Mouse (Mus musculus) forebrain, embryonic 16.5 days (tissue): ENCODE measurements around the gene Sypl. TPM values are rescaled to one million over a fixed set of nuclear protein-coding genes. Genes with fewer than 3 reads are reported as not detected.
"Not testable (repeated sequence)": the region's sequence is repeated elsewhere in the genome, so short reads cannot be mapped to it uniquely, and the experiment has no call there.

ENCODE experiments used
- ATAC-seq: fragments of 200-750 bp; cut with Nextera tagmentation; 2 replicates; pipeline ENCODE4 v1.8.0; 2017; ENCODE audit warnings: mild to moderate bottlenecking, moderate library complexity
- H3K27ac ChIP-seq: fragments of 300-500 bp; sonication (generic); 2 replicates; pipeline ENCODE4 v1.5.1; 2014; ENCODE audit warnings: low read length, control low read depth
- H3K27me3 ChIP-seq: fragments of 300-500 bp; sonication (generic); replicated peaks from 2 replicates; pipeline ENCODE4 v1.6.1; 2014; ENCODE audit warnings: low read length; ENCODE audit not compliant: control insufficient read depth, insufficient read depth
- H3K36me3 ChIP-seq: fragments of 300-500 bp; sonication (generic); 2 replicates; pipeline ENCODE4 v1.6.1; 2014; ENCODE audit not compliant: control insufficient read depth, insufficient read depth
- H3K4me1 ChIP-seq: fragments of 300-500 bp; sonication (generic); replicated peaks from 2 replicates; pipeline ENCODE4 v1.6.1; 2014; ENCODE audit warnings: low read length; ENCODE audit not compliant: control insufficient read depth, insufficient read depth
- H3K4me2 ChIP-seq: fragments of 300-500 bp; sonication (generic); 2 replicates; pipeline ENCODE4 v1.6.1; 2014; ENCODE audit warnings: mild to moderate bottlenecking, low read length, control low read depth
- H3K4me3 ChIP-seq: fragments of 300-500 bp; sonication (generic); replicated peaks from 2 replicates; pipeline ENCODE4 v1.5.1; 2014; ENCODE audit warnings: mild to moderate bottlenecking, low read length, control low read depth
- H3K9ac ChIP-seq: fragments of 300-500 bp; sonication (generic); replicated peaks from 2 replicates; pipeline ENCODE4 v1.6.1; 2014; ENCODE audit warnings: low read depth, low read length, control low read depth
- H3K9me3 ChIP-seq: fragments of 300-500 bp; sonication (generic); 2 replicates; pipeline ENCODE4 v1.6.1; 2016; ENCODE audit warnings: low read length; ENCODE audit not compliant: control insufficient read depth
- WGBS: fragments of 180-500 bp; shearing (Covaris S2); extraction: QIAGEN DNeasy Blood & Tissue Kit; methylation state at CpG from one replicate; pipeline ENCODE4 v1.1.7; 2014; 5-methylcytosine and 5-hydroxymethylcytosine counted together
- polyA plus RNA-seq: library from polyadenylated mRNA; unstranded; fragments of >200 nt; fragmentation: Nextera tagmentation; extraction: Ambion mirVana; gene quantifications from 2 replicates; pipeline ENCODE4 v1.2.1, GENCODE M21; 2015

Gene Sypl
- polyA plus RNA-seq, 1 experiment from 2014 or later = 37.8 TPM

- Histone ChIP-seq H3K27me3 (no peaks in the 10 kb centered on the region), H3K27ac (no peak overlapping the region), H3K36me3 (no peaks in the 10 kb centered on the region), H3K9ac (no peak overlapping the region), H3K4me2 (no peak overlapping the region), H3K4me3 (no peak overlapping the region), H3K4me1 (no peaks in the 10 kb centered on the region), H3K9me3 (no peaks in the 10 kb centered on the region)
- 73% methylated on average over 12 of the region's 12 CpGs for WGBS
- no peak; the same call in 1 of the 2 replicates for ATAC-seq
Observed at GRCm38 (mm10) chr12:32989731-32990130, 36.0 kb downstream of the Sypl start.

- Histone ChIP-seq H3K9ac (no peak overlapping the region), H3K4me1 (no peaks in the 10 kb centered on the region), H3K4me3 (no peak overlapping the region), H3K9me3 (no peaks in the 10 kb centered on the region), H3K36me3 (no peaks in the 10 kb centered on the region), H3K27me3 (no peaks in the 10 kb centered on the region), H3K27ac (no peak overlapping the region), H3K4me2 (no peak overlapping the region)
- WGBS = 82% methylated on average over 5 of the region's 5 CpGs
- ATAC-seq = no peak
Observed at GRCm38 (mm10) chr12:32994081-32994480, 40.4 kb downstream of the Sypl start.

- no peak overlapping the region for H3K27ac ChIP-seq
- no peaks in the 10 kb centered on the region for H3K9me3 ChIP-seq
- H3K4me2 ChIP-seq = no peak overlapping the region
- 76% methylated on average over 4 of the region's 4 CpGs for WGBS
- no peak overlapping the region for H3K4me3 ChIP-seq
- no peaks in the 10 kb centered on the region for H3K27me3 ChIP-seq
- ATAC-seq = no peak
- no peaks in the 10 kb centered on the region for H3K4me1 ChIP-seq
- H3K36me3 ChIP-seq = no peaks in the 10 kb centered on the region
- no peak overlapping the region for H3K9ac ChIP-seq
Observed at GRCm38 (mm10) chr12:32995081-32995834, 41.6 kb downstream of the Sypl start.

- no peaks in the 10 kb centered on the region for H3K9me3 ChIP-seq
- 82% methylated on average over 5 of the region's 5 CpGs for WGBS
- H3K4me2 ChIP-seq = no peak overlapping the region
- no peak overlapping the region for H3K9ac ChIP-seq
- H3K4me1 ChIP-seq = no peaks in the 10 kb centered on the region
- H3K36me3 ChIP-seq = no peaks in the 10 kb centered on the region
- H3K4me3 ChIP-seq = no peak overlapping the region
- no peaks in the 10 kb centered on the region for H3K27me3 ChIP-seq
- H3K27ac ChIP-seq = no peak overlapping the region
- ATAC-seq = no peak
Observed at GRCm38 (mm10) chr12:32998766-32999165, 45.1 kb downstream of the Sypl start.

- not testable (repeated sequence) for H3K36me3 ChIP-seq, ATAC-seq, H3K27me3 ChIP-seq, H3K27ac ChIP-seq, H3K9me3 ChIP-seq, H3K4me1 ChIP-seq, H3K4me3 ChIP-seq, H3K9ac ChIP-seq, H3K4me2 ChIP-seq
- 26% methylated on average over 3 of the region's 3 CpGs for whole genome bisulfite sequencing
Observed at GRCm38 (mm10) chr12:32999778-33000177, 46.1 kb downstream of the Sypl start.

GRCm38 (mm10) chr12:33000402-33000801 lies 46.7 kb downstream of the Sypl start:
- 61% methylated on average over 4 of the region's 4 CpGs for WGBS
- Histone ChIP-seq H3K27ac (no peak overlapping the region), H3K4me1 (no peaks in the 10 kb centered on the region), H3K4me3 (no peak overlapping the region), H3K27me3 (no peaks in the 10 kb centered on the region), H3K4me2 (no peak overlapping the region), H3K9me3 (no peaks in the 10 kb centered on the region), H3K9ac (no peak overlapping the region), H3K36me3 (no peaks in the 10 kb centered on the region)
- no peak for ATAC-seq

GRCm38 (mm10) chr12:33003339-33003965 lies 49.8 kb downstream of the Sypl start:
- Histone ChIP-seq H3K9me3 (no peaks in the 10 kb centered on the region), H3K4me2 (no peak overlapping the region), H3K36me3 (no peaks in the 10 kb centered on the region), H3K4me3 (no peak overlapping the region), H3K27ac (no peak overlapping the region), H3K4me1 (no peaks in the 10 kb centered on the region), H3K27me3 (no peaks in the 10 kb centered on the region), H3K9ac (no peak overlapping the region)
- ATAC-seq = peak; percentile 50
- WGBS = 76% methylated on average over 8 of the region's 8 CpGs

- no peaks in the 10 kb centered on the region for H3K9me3 ChIP-seq
- H3K4me2 ChIP-seq = no peak overlapping the region
- no peak for ATAC-seq
- no peaks in the 10 kb centered on the region for H3K4me1 ChIP-seq
- H3K9ac ChIP-seq = no peak overlapping the region
- WGBS = 80% methylated on average over 5 of the region's 5 CpGs
- H3K27ac ChIP-seq = no peak overlapping the region
- H3K4me3 ChIP-seq = no peak overlapping the region
- H3K27me3 ChIP-seq = no peaks in the 10 kb centered on the region
- H3K36me3 ChIP-seq = no peaks in the 10 kb centered on the region
Observed at GRCm38 (mm10) chr12:33005858-33006257, 52.2 kb downstream of the Sypl start.

GRCm38 (mm10) chr12:33007176-33007575 lies 53.5 kb downstream of the Sypl start:
- H3K9ac ChIP-seq = no peak overlapping the region
- 97% methylated on average over 2 of the region's 2 CpGs for WGBS
- H3K4me2 ChIP-seq = no peak overlapping the region
- no peaks in the 10 kb centered on the region for H3K4me1 ChIP-seq
- H3K9me3 ChIP-seq = no peaks in the 10 kb centered on the region
- no peaks in the 10 kb centered on the region for H3K36me3 ChIP-seq
- H3K4me3 ChIP-seq = no peak overlapping the region
- no peak overlapping the region for H3K27ac ChIP-seq
- H3K27me3 ChIP-seq = no peaks in the 10 kb centered on the region
- ATAC-seq = no peak
